Mouse (Mus musculus): Measurements from ENCODE around the gene Tmem50b. TPM values are rescaled to one million over a fixed set of nuclear protein-coding genes. Genes with fewer than 3 reads are reported as not detected.

Gene Tmem50b
- polyA plus RNA-seq, 1 experiment from 2014 or later: 7.1 TPM

DNA sequence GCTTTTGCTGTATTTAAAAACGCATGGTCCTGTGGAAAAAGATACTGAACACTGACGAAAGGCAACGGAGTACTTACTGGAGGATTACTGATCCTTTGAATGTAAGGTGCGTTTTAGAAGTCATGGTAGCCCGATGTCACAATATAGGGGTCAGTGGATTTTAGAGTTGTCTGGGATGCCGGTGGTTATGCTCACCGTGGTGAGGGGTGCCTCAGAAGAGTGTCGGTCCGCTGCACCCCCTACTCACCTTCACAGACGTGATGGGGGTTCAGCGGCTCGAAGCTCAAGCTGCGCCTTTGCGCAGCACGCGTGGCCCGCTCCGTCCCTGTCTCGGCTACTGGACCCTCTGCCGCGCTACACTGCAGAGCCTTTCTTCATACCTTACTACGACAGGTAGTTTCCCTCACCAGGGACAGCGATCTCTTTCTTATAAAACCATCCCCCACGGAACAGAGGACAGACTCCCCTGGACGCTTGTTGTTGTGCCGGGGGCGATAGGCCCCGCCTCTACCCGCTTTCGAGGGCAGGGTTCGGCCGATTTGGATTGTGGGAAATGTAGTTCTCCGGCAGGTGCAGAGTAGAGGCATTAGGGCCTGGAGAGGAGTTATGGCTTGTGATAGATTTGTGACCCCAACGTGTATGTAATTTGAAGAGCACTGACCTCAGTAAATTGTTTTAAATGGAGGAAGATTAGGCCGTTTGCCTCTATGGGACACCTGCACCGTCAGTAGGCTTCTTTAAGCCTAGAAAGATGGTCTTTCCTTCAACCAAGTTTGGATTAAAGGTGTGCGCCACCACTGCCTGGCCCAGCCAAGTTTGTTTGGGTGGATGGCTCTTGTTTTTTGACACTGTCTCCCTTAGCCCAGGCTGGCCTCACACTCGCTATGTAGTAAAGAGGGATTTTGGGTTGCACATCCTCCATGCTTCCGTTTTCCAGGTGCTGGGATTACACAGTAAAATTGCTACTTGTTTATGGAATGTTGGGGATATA lies 21.2 kb upstream of the Tmem50b start, which contains the start of gene Dnajc28:
Gene Dnajc28 (minus strand): TSS at position 516 of the 991 bp plus-strand sequence.
- Histone ChIP-seq H3K27me3 (ENCODE audit: control insufficient read depth, insufficient read depth, low read depth, low read length) (no peaks in the 10 kb centered on the region), H3K4me2 (ENCODE audit: low read depth, low read length) (peak within 1 kb of the TSS; percentile 83), H3K9ac (ENCODE audit: low read depth, low read length) (peak within 1 kb of the TSS; percentile 77), H3K4me1 (ENCODE audit: control insufficient read depth, low read depth, low read length) (peaks cover 4% of the 10 kb centered on the region; the same call in 1 of the 2 replicates), H3K27ac (ENCODE audit: low read length) (peak within 1 kb of the TSS; percentile 20; the same call in 1 of the 2 replicates), H3K9me3 (replicated peaks; ENCODE audit: control insufficient read depth, low read length) (no peaks in the 10 kb centered on the region), H3K36me3 (ENCODE audit: control insufficient read depth, insufficient read depth) (peaks cover 16% of the 10 kb centered on the region), H3K4me3 (ENCODE audit: low read depth, low read length) (peak within 1 kb of the TSS; percentile 78)
- WGBS (ENCODE audit: insufficient replicate concordance): 10% methylated on average over 39 of the region's 39 CpGs
- peak; percentile 93 for ATAC-seq (ENCODE audit: low read depth)

DNA sequence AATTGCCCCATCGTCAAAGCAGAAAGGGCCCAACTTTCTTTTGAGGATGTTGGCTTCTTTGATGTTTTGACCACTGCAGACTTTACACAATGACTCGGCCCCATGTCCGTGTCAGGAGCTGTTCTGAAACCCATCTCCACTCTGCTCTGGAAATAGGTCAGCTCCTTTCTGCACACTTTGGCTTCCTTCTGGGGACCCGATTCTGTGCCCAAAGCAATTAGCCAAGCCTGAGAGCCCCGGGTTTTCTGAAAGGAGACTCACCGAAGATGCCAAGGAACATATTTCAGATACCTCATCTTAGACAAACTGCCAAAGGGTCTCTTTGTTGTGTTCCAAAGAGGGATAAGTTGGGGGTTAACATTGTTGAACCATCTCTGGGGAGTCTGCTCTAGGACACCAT lies 17.0 kb upstream of the Tmem50b start:
- ATAC-seq (ENCODE audit: low read depth): no peak
- Histone ChIP-seq H3K27ac (ENCODE audit: low read length) (no peak overlapping the region), H3K4me3 (ENCODE audit: low read depth, low read length) (no peak overlapping the region), H3K9ac (ENCODE audit: low read depth, low read length) (no peak overlapping the region), H3K4me1 (ENCODE audit: control insufficient read depth, low read depth, low read length) (peaks cover 4% of the 10 kb centered on the region; the same call in 1 of the 2 replicates), H3K36me3 (ENCODE audit: control insufficient read depth, insufficient read depth) (no peaks in the 10 kb centered on the region), H3K4me2 (ENCODE audit: low read depth, low read length) (no peak overlapping the region), H3K27me3 (ENCODE audit: control insufficient read depth, insufficient read depth, low read depth, low read length) (no peaks in the 10 kb centered on the region), H3K9me3 (replicated peaks; ENCODE audit: control insufficient read depth, low read length) (no peaks in the 10 kb centered on the region)
- WGBS (ENCODE audit: insufficient replicate concordance): 60% methylated on average over 6 of the region's 6 CpGs

DNA sequence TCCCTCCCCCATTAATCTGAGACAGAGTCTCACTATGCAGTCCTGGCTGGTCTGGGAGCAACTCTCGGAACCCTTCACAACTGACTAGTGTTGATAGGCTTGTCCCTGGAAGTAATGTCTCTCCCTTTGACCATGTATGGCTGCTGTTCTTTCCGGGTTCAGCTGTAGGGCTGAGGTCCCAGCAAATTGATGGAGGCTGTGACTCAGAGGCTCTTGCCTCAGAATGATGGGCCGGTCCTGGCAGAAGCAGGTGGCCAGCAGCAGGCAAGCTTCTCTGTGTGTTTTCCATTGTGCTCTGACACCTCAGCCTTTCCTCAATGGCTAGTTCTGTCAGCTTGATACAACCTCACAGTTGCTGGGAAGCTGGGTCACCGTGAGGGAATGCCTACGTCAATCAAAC lies 14.9 kb upstream of the Tmem50b start:
- no peak overlapping the region for H3K27ac ChIP-seq (ENCODE audit: low read length)
- 74% methylated on average over 5 of the region's 5 CpGs for WGBS (ENCODE audit: insufficient replicate concordance)
- no peak overlapping the region for H3K9ac ChIP-seq (ENCODE audit: low read depth, low read length)
- ATAC-seq (ENCODE audit: low read depth): no peak
- H3K4me2 ChIP-seq (ENCODE audit: low read depth, low read length): no peak overlapping the region
- H3K4me3 ChIP-seq (ENCODE audit: low read depth, low read length): no peak overlapping the region
- no peaks in the 10 kb centered on the region for H3K4me1 ChIP-seq (ENCODE audit: control insufficient read depth, low read depth, low read length)
- no peaks in the 10 kb centered on the region for H3K9me3 ChIP-seq (replicated peaks; ENCODE audit: control insufficient read depth, low read length)
- H3K36me3 ChIP-seq (ENCODE audit: control insufficient read depth, insufficient read depth): no peaks in the 10 kb centered on the region
- H3K27me3 ChIP-seq (ENCODE audit: control insufficient read depth, insufficient read depth, low read depth, low read length): no peaks in the 10 kb centered on the region

DNA sequence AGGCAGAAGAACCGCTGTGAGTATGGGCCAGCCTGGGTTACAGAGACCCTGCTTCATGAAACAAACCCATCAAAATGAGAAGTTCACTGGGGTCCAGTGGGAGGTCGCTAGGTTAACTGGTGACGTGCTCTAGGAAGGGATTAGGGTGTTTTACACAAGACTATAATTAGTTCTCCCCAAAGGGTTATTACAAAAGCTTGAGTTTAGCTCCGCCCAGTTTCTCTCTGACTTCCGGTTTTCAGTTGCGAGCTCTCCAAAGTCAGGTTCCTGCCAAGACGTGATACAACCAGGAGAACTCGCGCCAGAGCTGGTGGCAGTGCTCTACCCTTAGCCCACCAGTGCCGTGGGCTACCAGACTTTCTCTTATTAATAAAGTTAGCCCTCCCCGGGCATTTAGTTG lies 13.6 kb upstream of the Tmem50b start:
- Histone ChIP-seq H3K9ac (ENCODE audit: low read depth, low read length) (no peak overlapping the region), H3K9me3 (replicated peaks; ENCODE audit: control insufficient read depth, low read length) (no peaks in the 10 kb centered on the region), H3K27ac (ENCODE audit: low read length) (no peak overlapping the region), H3K4me2 (ENCODE audit: low read depth, low read length) (no peak overlapping the region), H3K27me3 (ENCODE audit: control insufficient read depth, insufficient read depth, low read depth, low read length) (no peaks in the 10 kb centered on the region), H3K4me3 (ENCODE audit: low read depth, low read length) (no peak overlapping the region), H3K4me1 (ENCODE audit: control insufficient read depth, low read depth, low read length) (no peaks in the 10 kb centered on the region), H3K36me3 (ENCODE audit: control insufficient read depth, insufficient read depth) (no peaks in the 10 kb centered on the region)
- 50% methylated on average over 11 of the region's 11 CpGs for WGBS (ENCODE audit: insufficient replicate concordance)
- ATAC-seq (ENCODE audit: low read depth): no peak

DNA sequence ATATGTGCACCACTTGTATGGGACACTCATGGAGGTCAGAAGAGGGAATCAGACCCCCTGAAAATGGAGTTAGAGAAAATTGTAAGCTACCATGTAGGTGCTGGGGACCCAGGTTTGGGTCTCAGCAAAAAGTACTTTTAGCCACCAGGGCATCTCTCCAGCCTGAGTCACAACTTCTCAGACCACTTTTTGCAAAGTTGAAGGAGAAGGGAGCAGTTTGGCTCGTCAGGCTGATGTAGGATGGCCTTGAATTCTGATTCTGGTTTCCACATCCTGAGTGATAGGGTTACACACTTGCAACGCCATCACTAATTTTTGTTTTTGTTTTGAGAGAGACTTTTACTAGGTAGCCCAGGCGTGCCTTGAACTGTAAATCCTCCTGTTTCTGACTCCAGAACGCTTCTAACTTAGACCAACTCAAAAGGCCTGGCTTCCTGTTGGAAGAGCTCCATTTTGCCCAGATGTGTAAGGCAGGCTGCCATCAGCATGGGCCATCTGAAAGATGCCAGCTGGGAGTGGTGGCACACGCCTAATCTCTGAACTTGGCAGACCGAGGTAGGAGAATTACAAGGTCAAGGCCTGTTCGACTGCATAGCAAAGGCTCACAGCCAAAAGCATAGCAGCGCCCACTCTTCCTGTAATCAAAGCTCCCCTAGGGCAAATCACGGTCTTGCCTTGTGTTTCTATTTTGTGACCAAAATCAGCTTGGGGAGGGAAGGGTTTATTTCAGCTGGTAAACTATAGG lies 12.1 kb upstream of the Tmem50b start:
- H3K4me2 ChIP-seq (ENCODE audit: low read depth, low read length): no peak overlapping the region
- no peak for ATAC-seq (ENCODE audit: low read depth)
- H3K9me3 ChIP-seq (replicated peaks; ENCODE audit: control insufficient read depth, low read length): no peaks in the 10 kb centered on the region
- H3K36me3 ChIP-seq (ENCODE audit: control insufficient read depth, insufficient read depth): no peaks in the 10 kb centered on the region
- 59% methylated on average over 9 of the region's 9 CpGs for WGBS (ENCODE audit: insufficient replicate concordance)
- no peaks in the 10 kb centered on the region for H3K4me1 ChIP-seq (ENCODE audit: control insufficient read depth, low read depth, low read length)
- H3K4me3 ChIP-seq (ENCODE audit: low read depth, low read length): no peak overlapping the region
- no peaks in the 10 kb centered on the region for H3K27me3 ChIP-seq (ENCODE audit: control insufficient read depth, insufficient read depth, low read depth, low read length)
- H3K27ac ChIP-seq (ENCODE audit: low read length): no peak overlapping the region
- H3K9ac ChIP-seq (ENCODE audit: low read depth, low read length): no peak overlapping the region

DNA sequence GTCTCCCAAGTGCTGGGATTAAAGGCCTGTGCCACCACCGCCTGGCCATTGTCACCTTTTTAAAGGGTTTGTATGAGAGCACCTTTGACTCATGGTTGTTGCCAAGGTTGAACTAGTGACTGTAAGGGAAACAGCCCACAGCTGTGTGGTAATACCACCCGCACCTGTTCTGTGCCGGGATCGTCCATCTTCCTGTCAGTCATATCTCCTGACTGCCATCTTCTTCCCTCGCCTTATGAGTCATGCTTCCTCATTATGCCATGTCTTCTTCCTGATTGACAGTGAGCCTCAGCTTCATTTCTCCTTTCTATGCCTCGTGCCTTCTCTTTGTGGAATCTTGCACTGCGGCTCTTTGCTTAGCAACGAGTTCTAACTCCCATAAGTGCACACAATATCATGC lies 9.4 kb upstream of the Tmem50b start:
- Histone ChIP-seq H3K4me3 (ENCODE audit: low read depth, low read length) (no peak overlapping the region), H3K27me3 (ENCODE audit: control insufficient read depth, insufficient read depth, low read depth, low read length) (no peaks in the 10 kb centered on the region), H3K4me2 (ENCODE audit: low read depth, low read length) (no peak overlapping the region), H3K9ac (ENCODE audit: low read depth, low read length) (no peak overlapping the region), H3K4me1 (ENCODE audit: control insufficient read depth, low read depth, low read length) (no peaks in the 10 kb centered on the region), H3K9me3 (replicated peaks; ENCODE audit: control insufficient read depth, low read length) (no peaks in the 10 kb centered on the region), H3K36me3 (ENCODE audit: control insufficient read depth, insufficient read depth) (no peaks in the 10 kb centered on the region), H3K27ac (ENCODE audit: low read length) (no peak overlapping the region)
- no peak for ATAC-seq (ENCODE audit: low read depth)
- WGBS (ENCODE audit: insufficient replicate concordance): 44% methylated on average over 8 of the region's 8 CpGs

DNA sequence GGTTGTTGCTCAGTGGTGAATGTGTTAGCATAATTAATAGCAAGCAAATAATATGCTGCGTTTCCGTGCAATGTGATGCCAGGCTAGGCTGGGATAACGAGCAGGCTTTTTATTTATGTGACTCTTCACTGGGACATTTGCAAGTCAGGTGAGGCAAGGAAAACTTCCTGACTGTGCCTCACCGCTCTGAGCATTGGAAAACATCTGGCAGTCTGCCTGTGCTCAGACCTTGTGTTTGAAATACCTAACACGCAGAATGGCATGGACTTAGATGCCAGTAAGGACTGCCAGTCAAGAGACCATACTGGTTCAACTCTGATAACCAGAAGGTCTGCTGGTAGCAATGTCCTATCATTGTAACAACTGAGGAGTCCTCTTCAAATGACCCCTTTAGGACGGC lies 7.6 kb upstream of the Tmem50b start:
- no peak for ATAC-seq (ENCODE audit: low read depth)
- Histone ChIP-seq H3K36me3 (ENCODE audit: control insufficient read depth, insufficient read depth) (no peaks in the 10 kb centered on the region), H3K4me1 (ENCODE audit: control insufficient read depth, low read depth, low read length) (0 out of 2 replicates have a peak, but pooled peaks cover 2% of the 10 kb centered on the region), H3K27me3 (ENCODE audit: control insufficient read depth, insufficient read depth, low read depth, low read length) (no peaks in the 10 kb centered on the region), H3K27ac (ENCODE audit: low read length) (no peak overlapping the region), H3K4me2 (ENCODE audit: low read depth, low read length) (no peak overlapping the region), H3K9ac (ENCODE audit: low read depth, low read length) (no peak overlapping the region), H3K9me3 (replicated peaks; ENCODE audit: control insufficient read depth, low read length) (no peaks in the 10 kb centered on the region), H3K4me3 (ENCODE audit: low read depth, low read length) (no peak overlapping the region)
- 69% methylated on average over 6 of the region's 6 CpGs for WGBS (ENCODE audit: insufficient replicate concordance)

DNA sequence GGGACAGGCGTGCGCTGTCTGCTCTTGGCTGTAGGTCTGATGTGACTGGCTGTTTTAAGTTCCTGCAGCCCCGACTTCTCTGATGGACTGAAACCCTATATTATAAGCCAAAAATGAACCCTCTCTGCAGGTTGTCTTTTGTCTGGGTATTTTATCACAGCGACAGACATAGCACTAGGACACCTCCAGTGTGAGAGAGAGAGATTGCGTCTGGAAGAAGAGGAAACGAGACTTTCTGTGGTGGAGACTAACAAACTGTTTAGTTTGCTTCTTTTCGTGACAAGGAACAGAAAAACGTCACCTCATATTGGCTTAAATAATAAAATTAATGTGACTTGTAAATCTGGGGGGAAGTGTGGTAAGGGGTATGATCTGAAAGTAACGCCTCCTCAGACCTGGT lies 4.1 kb upstream of the Tmem50b start:
- Histone ChIP-seq H3K27me3 (ENCODE audit: control insufficient read depth, insufficient read depth, low read depth, low read length) (peaks cover 14% of the 10 kb centered on the region), H3K27ac (ENCODE audit: low read length) (no peak overlapping the region), H3K9ac (ENCODE audit: low read depth, low read length) (no peak overlapping the region), H3K4me3 (ENCODE audit: low read depth, low read length) (no peak overlapping the region), H3K9me3 (replicated peaks; ENCODE audit: control insufficient read depth, low read length) (no peaks in the 10 kb centered on the region), H3K36me3 (ENCODE audit: control insufficient read depth, insufficient read depth) (no peaks in the 10 kb centered on the region), H3K4me1 (ENCODE audit: control insufficient read depth, low read depth, low read length) (peaks cover 10% of the 10 kb centered on the region), H3K4me2 (ENCODE audit: low read depth, low read length) (no peak overlapping the region)
- no peak for ATAC-seq (ENCODE audit: low read depth)
- WGBS (ENCODE audit: insufficient replicate concordance): 49% methylated on average over 9 of the region's 9 CpGs

DNA sequence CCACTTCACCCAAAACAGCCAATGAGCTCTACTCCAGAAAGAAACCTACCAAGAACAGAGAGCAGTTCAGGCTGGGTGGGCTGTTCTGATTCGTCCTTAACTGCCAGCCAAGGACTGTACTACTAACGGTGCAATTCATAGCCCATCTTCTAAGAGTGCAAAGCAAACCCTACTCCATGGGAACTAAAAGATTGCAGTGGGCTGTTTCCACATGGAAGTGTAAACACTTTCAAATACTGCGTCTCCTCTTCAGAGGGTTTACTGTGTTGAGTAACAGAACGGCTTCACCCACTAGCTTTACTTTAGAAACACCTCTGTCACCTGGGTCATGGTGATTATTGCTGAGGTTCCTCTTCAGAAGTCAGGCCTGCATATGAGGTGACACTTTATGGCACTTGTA lies 3.5 kb upstream of the Tmem50b start:
- Histone ChIP-seq H3K9me3 (replicated peaks; ENCODE audit: control insufficient read depth, low read length) (no peaks in the 10 kb centered on the region), H3K27me3 (ENCODE audit: control insufficient read depth, insufficient read depth, low read depth, low read length) (peaks cover 14% of the 10 kb centered on the region), H3K9ac (ENCODE audit: low read depth, low read length) (no peak overlapping the region), H3K4me1 (ENCODE audit: control insufficient read depth, low read depth, low read length) (peaks cover 17% of the 10 kb centered on the region), H3K4me3 (ENCODE audit: low read depth, low read length) (no peak overlapping the region), H3K36me3 (ENCODE audit: control insufficient read depth, insufficient read depth) (no peaks in the 10 kb centered on the region), H3K4me2 (ENCODE audit: low read depth, low read length) (no peak overlapping the region), H3K27ac (ENCODE audit: low read length) (no peak overlapping the region)
- WGBS (ENCODE audit: insufficient replicate concordance): 48% methylated on average over 4 of the region's 4 CpGs
- no peak for ATAC-seq (ENCODE audit: low read depth)
